Mouse (Mus musculus) layer of hippocampus, adult 9-11 months (tissue): ENCODE measurements around the gene Tmbim1.
"Not testable (repeated sequence)": the region's sequence is repeated elsewhere in the genome, so short reads cannot be mapped to it uniquely, and the experiment has no call there.

Experiments used
- DNase-seq: peaks from one replicate; pipeline ENCODE4 v3.0.0; 2022

Gene Tmbim1

GRCm38 (mm10) chr1:74326916-74327315, 21.5 kb upstream of the Tmbim1 start:
- not testable (repeated sequence) for DNase-seq

GRCm38 (mm10) chr1:74321396-74321795, 16.0 kb upstream of the Tmbim1 start:
- no peak for DNase-seq

GRCm38 (mm10) chr1:74318711-74319110, 13.3 kb upstream of the Tmbim1 start:
- DNase-seq = no peak

GRCm38 (mm10) chr1:74316114-74316827, 10.8 kb upstream of the Tmbim1 start:
- DNase-seq = no peak

GRCm38 (mm10) chr1:74314796-74315195, 9.4 kb upstream of the Tmbim1 start:
- no peak for DNase-seq

- DNase-seq = peak; percentile 85
Measured at GRCm38 (mm10) chr1:74313049-74313692, 7.7 kb upstream of the Tmbim1 start.

- no peak for DNase-seq
Measured at GRCm38 (mm10) chr1:74309767-74310166, 4.3 kb upstream of the Tmbim1 start.

GRCm38 (mm10) chr1:74308001-74308964, 2.9 kb upstream of the Tmbim1 start:
- no peak for DNase-seq

GRCm38 (mm10) chr1:74307146-74307545, 1.7 kb upstream of the Tmbim1 start:
- no peak for DNase-seq

- DNase-seq = no peak
Measured at GRCm38 (mm10) chr1:74304946-74305345, 476 bp downstream of the Tmbim1 start.

- DNase-seq = no peak
Measured at GRCm38 (mm10) chr1:74304339-74304790, 1.1 kb downstream of the Tmbim1 start.

GRCm38 (mm10) chr1:74303509-74304338, 1.7 kb downstream of the Tmbim1 start:
- DNase-seq = peak; percentile 51

- no peak for DNase-seq
Measured at GRCm38 (mm10) chr1:74302835-74303234, 2.6 kb downstream of the Tmbim1 start.

- DNase-seq = no peak
Measured at GRCm38 (mm10) chr1:74302229-74302628, 3.2 kb downstream of the Tmbim1 start.

- DNase-seq = no peak
Measured at GRCm38 (mm10) chr1:74300347-74301110, 4.9 kb downstream of the Tmbim1 start.

GRCm38 (mm10) chr1:74298996-74299395, 6.4 kb downstream of the Tmbim1 start:
- DNase-seq = no peak

- DNase-seq = no peak
Measured at GRCm38 (mm10) chr1:74298157-74298750, 7.2 kb downstream of the Tmbim1 start.

GRCm38 (mm10) chr1:74297269-74297668, 8.2 kb downstream of the Tmbim1 start:
- DNase-seq = no peak

GRCm38 (mm10) chr1:74296477-74296876, 8.9 kb downstream of the Tmbim1 start:
- DNase-seq = no peak

GRCm38 (mm10) chr1:74295456-74296171, 9.8 kb downstream of the Tmbim1 start:
- DNase-seq = peak; percentile 96
